In the genomic region with DNA sequence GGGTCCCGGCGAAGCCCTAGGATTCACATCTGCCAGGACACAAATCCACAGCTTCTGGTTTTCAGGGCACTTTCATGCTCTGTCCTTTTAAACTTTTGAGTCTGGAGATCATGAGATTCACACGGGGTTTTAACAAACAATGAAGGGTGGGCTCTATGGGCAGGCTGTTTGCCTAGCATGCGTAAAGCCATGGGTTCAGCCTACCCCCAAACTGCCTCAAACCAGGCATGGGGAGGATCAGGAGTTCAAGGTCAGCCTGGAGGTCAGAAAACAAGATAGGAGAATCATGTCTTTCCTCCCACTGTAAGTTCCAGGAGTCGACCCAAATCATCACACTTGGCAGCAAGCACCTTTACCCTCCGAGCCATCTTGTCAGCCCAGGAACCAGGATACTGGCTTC, we compare ENCODE assay signal across 16 mouse cellular contexts. TPM values are rescaled to one million over a fixed set of nuclear protein-coding genes. Genes with fewer than 3 reads are reported as not detected.
"Had no signal": no experiment of that assay in that cellular context is flagged by ENCODE, and none has a peak within 500 bp of the region (broad histone marks: within the 10 kb centered on the region; RNA-seq: fewer than 3 reads in every experiment).

No protein-coding gene starts in this region.

- H3K4me1 ChIP-seq: neural tube, embryonic 12.5 days had no signal

- H3K9me3 ChIP-seq: midbrain, embryonic 10.5 days; midbrain, embryonic 12.5 days; midbrain, embryonic 15.5 days; stomach, embryonic 15.5 days had no signal

- H3K9ac ChIP-seq: lung, embryonic 14.5 days; midbrain, embryonic 12.5 days; midbrain, embryonic 15.5 days; neural tube, embryonic 12.5 days; stomach, embryonic 15.5 days had no signal

- DNase-seq: right cerebral cortex, postnatal 14 days; thymus, adult 2 months; thymus, postnatal 25 days; thymus, postnatal 4 days had no signal

- ATAC-seq: midbrain, embryonic 15.5 days had no signal

- H3K4me3 ChIP-seq: midbrain, embryonic 10.5 days; midbrain, embryonic 12.5 days; midbrain, embryonic 15.5 days; neural tube, embryonic 12.5 days; stomach, embryonic 15.5 days had no signal

- H3K4me2 ChIP-seq: lung, embryonic 14.5 days; midbrain, embryonic 12.5 days; midbrain, embryonic 15.5 days; neural tube, embryonic 12.5 days; stomach, embryonic 15.5 days had no signal

- H3K27ac ChIP-seq: midbrain, embryonic 10.5 days; midbrain, embryonic 12.5 days; midbrain, embryonic 15.5 days; neural tube, embryonic 12.5 days; stomach, embryonic 15.5 days; stomach, postnatal 0 days had no signal

- H3K36me3 ChIP-seq: midbrain, embryonic 10.5 days; midbrain, embryonic 12.5 days; midbrain, embryonic 15.5 days; neural tube, embryonic 12.5 days; stomach, embryonic 15.5 days had no signal

RNA-seq across cellular contexts. Expression of a gene that starts 6.9 kb away (rescaled TPM):
- polyA plus RNA-seq: liver, embryonic 16.5 days; lung, embryonic 14.5 days; lung, embryonic 16.5 days; midbrain, embryonic 10.5 days; midbrain, embryonic 12.5 days; midbrain, embryonic 15.5 days; midbrain, postnatal 0 days; neural tube, embryonic 12.5 days; neural tube, embryonic 14.5 days; spleen, adult 2 months; stomach, embryonic 15.5 days; stomach, postnatal 0 days; thymus, adult 2 months had no signal

RNA-seq across cellular contexts. Expression of a gene that starts 18.6 kb away (rescaled TPM):
- polyA plus RNA-seq: midbrain, embryonic 10.5 days; midbrain, embryonic 12.5 days; midbrain, embryonic 15.5 days; neural tube, embryonic 12.5 days; neural tube, embryonic 14.5 days had no signal
